Mouse (Mus musculus) liver, embryonic 14.5 days (tissue): ENCODE measurements around the gene Brinp2.

ENCODE experiments used
- CTCF ChIP-seq: IDR thresholded peaks from 2 replicates; pipeline ENCODE4 v1.5.1; 2016; ENCODE audit warnings: antibody characterized with exemption, low read depth, control low read depth
- EP300 ChIP-seq: IDR thresholded peaks from 2 replicates; pipeline ENCODE4 v1.6.1; 2016; ENCODE audit warnings: antibody characterized with exemption, low read depth

DNA sequence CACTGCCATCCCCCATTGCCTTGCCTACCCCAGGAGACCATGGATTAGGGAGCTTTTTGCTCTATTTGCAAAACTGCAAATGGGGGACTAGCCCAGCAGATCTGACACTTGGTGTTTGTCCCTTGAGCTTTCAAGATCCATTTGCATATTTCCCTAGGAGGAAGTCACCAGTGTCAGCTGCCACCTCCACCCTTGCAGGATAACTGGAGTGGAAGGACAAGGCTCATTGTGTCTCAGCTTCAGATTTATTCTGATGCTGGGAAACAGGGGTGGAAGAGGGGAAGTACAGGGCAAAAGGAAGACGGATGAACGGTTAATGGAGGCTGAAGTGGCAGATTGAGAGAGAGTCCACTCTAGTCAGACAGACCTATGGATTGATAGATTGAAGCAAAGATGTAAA, 129.4 kb downstream of the Brinp2 start:
- no peak for TF ChIP-seq CTCF
- TF ChIP-seq EP300 = no peak
